Mouse (Mus musculus): Measurements from ENCODE around the gene Insl3.
"Not testable (repeated sequence)": the region's sequence is repeated elsewhere in the genome, so short reads cannot be mapped to it uniquely, and the experiment has no call there.

The Insl3 gene

DNA sequence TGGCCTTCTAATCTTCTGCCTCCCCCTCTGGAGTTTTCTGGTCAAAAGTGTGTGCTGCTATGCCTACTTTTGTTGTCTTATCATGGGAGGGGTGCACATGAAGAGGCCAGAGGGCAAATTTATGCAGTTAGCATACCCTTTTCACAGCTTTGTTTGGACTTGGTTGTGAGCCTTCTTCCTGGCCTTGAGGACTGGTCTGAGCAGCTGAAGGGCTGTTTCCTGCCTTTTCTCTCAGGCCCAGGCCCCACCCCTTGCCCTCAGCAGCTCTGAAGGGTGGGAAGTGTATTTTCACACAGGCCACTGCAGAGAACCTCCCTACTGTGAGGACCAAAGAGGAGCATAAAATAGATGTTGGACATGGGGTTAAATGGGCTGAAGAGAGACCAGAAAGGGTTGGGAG lies 11.5 kb upstream of the Insl3 start:
- no peak for DNase-seq (ENCODE audit: low read depth)

DNA sequence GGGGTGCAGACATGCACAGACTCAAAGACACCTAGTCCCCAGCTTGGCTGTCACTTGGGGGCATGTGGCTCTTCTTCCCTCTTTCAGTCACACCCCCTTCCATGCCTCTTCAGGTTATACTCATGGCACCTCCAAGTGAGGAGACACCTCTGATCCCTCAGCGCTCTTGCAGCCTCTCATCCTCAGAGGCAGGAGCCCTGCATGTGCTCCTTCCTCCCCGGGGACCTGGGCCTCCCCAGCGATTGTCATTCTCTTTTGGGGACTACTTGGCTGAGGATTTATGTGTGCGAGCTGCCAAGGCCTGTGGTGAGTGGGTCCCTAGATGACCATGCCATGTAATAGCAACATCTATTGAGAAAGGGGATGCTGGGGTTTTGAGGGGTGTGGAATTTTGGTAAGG lies 10.8 kb upstream of the Insl3 start:
- no peak for DNase-seq (ENCODE audit: low read depth)

DNA sequence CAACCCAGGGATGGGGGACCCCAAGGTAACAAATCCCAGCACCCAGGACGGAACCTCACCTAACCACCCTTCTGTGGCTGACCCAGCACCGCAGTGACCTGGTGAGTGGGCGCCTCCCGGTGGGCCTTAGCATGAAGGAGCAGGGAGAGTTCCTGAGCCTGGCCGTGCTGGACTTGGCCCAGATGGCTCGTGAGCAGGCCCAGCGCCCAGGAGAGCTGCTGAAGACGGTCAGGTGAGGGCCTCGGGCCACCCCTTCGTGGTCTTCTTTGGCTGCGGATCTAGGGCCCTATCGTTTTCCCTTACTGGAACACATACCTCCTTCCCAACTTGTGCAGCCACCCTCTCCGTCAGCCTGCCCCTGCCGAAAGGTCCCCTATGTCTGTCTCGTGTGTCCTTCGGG lies 9.9 kb upstream of the Insl3 start:
- no peak for DNase-seq (ENCODE audit: low read depth)

DNA sequence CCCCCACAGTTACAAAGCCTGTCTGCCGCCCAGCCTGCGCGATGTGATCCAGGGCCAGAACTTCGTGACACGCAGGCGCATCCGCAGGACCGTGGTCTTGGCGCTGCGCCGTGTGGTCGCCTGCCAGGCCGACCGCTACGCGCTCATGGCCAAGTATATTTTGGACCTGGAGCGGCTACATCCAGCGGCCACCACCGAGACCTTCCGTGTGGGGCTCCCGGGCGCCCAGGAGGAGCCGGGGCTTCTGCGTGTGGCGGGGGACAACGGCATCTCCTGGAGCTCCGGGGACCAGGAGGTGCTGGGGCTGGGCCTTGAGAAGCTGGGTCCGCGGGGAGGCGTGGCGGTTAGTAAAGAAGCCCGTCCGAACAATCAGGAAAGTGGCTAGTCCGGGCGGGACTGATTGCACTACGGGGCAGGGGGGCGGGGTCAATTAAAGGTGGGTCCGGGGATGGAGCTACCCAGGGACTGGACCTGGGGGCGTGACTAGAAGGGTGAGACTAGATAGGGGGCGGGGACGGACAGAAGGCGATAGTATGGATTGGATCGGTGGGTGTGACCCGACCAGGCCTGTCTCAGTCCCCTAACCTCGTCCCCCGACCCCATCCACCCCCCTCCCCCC lies 9.4 kb upstream of the Insl3 start:
- no peak for DNase-seq (ENCODE audit: low read depth)

DNA sequence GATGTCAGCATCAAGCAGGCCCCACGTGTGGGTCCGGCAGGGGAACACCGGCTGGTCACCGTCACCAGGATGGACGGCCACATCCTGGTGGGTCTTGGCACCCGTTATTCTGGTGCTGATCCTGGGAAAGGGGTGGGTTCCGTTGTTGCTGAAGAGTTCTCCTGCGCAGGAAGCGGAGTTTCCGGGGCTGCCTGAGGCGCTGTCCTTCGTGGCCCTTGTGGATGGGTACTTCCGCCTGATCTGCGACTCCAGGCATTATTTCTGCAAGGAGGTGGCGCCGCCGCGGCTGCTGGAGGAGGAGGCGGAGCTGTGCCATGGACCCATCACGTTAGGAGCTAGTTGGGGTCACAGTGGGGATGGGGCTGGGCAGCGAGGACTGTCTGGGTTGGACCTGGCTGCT lies 8.5 kb upstream of the Insl3 start:
- DNase-seq (ENCODE audit: low read depth), result no peak

DNA sequence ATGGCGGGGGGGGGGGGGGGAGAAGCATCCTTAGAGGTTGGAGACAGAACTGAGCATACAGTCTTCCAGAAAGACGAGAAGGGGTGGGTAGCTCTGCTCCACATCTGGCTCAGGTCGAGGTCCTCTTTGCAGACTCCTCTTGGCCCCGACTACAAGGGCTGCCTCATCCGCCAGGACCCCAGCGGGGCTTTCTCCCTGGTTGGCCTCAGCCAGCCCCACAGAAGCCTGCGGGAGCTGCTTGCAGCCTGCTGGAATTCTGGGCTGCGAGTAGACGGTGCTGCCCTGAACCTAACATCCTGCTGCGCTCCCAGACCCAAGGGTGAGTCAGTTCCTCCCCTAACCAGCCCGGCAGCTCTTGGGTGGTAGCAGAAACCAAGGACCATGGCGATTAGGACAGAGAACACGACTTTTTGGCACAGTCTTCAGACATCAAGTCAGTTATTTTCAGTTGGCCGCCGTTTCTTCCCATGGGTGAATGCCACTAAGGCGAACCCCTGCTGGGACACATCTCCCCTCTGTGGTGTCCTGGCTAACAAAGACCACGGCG lies 7.6 kb upstream of the Insl3 start:
- no peak for DNase-seq (ENCODE audit: low read depth)

DNA sequence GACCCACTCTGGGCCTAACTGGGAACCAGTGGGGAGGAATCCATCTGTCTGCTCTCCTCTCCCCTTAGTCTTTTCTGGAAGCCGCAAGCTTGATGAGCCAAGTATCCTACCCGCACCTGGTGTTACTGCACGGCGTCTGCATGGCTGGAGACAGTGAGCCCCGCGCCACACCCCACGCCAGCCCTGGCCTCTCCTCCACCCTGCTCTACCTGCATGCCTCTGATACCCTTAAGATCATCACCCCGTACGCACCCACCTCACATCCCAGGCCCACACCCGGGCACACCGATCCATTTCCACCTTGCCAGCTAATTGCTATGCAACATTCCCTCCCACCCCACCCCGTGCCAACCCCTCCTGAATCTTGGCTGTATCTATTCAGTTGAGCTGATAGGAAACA lies 6.2 kb upstream of the Insl3 start:
- no peak for DNase-seq (ENCODE audit: low read depth)

DNA sequence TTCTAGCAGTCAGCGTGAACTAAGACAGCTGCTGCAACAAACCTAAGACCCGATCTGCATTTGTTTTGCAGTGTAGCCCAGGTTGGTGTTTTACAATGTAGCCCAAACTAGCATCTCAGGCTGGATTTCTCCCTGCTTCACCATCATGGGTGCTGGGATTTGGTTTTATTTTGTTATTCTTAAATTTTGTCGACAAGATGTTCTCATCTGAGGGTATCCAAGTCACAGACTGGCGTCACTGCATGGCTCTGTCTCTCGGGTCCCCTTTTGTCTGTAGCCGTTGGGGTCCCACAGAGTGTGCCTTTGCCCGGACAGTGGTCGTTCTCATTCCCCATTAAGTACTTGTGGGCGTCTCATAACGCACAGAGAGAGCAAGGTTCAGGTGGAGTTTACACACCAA lies 4.3 kb upstream of the Insl3 start:
- no peak for DNase-seq (ENCODE audit: low read depth)

DNA sequence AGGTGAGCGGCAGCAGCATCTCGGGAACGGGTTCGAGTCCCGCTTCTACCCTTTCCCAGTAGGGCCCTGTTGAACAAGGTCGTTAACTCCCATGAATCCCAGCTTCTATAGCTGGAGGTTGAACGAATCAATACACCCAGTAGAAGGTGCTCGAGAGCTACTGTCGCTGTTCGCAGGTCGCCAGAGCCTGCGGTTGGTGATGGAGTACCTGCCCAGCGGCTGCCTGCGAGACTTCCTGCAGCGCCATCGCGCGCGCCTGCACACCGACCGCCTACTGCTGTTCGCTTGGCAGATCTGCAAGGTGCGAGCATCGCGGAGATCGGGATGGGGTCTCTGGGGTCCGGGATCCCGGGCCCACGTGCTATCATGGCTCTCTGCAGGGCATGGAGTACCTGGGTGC lies 3.4 kb upstream of the Insl3 start:
- DNase-seq (ENCODE audit: low read depth), result no peak

DNA sequence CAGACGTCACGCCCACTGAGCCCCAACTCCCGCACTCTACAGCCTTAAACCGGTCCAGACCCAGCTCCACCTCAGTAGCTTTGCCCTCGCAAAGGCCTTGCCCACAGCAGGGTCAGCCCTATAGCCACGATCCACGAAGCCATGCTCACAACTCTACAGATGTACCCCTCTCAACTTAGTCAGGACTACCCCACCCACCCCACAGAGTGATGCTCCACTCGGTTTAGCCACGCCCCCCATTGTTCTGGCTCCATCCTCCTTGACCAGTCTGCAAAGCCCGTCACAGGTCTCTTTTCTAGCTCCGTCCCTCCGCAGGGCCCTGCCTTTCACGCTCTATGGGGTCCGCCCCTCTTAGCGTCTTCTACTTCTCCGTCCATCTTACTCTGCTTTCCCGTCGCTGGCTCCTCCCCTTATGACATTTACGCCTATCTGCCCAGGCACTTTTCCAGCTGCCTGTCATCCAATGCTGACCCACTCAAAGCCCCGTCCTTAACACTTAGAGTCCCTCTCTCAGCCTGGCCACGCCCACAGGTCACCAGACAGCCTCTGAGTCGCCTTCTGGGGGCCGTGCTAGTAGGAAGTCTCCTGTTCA lies 2.8 kb upstream of the Insl3 start:
- DNase-seq (ENCODE audit: low read depth), result no peak

DNA sequence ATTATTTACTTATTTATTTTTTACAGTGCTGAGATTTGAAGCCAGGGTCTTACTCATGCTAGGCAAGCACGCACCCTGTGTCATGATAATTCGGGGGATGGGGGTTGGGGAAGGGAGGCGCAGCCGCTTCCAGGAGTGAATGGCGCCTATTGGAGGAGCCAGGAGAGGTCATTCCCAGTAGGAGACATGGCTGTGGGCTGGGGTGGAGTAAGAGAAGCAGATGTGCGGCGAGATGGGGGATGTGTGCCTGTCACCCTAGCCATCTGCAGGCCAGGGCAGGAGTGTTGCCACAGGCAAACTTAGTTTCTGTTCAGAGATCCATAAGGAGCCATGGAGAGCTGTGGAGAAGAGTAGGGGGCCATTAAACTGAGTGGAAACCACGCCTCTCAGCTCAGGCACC lies 1.4 kb upstream of the Insl3 start:
- DNase-seq (ENCODE audit: low read depth), result no peak

DNA sequence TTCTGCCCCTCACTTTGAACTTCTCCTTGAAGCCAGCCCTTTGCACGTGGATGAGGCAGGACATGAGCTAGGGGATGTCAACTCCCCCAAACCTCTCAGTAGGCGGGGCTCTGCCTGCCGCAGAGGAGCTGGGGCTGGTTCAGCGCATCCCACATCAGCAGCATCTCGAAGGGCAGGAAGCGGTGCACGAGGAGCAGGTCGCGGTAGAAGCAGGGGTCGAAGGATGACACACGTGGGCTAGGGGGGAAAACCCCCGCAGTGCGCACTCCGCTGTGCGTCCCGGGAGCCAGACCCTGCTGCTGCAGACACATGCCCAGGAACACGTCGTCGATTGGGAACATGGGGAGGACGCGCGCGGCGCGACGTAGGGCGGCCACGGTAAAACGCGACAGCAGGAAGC lies 3.5 kb downstream of the Insl3 start:
- no peak for DNase-seq (ENCODE audit: low read depth)

DNA sequence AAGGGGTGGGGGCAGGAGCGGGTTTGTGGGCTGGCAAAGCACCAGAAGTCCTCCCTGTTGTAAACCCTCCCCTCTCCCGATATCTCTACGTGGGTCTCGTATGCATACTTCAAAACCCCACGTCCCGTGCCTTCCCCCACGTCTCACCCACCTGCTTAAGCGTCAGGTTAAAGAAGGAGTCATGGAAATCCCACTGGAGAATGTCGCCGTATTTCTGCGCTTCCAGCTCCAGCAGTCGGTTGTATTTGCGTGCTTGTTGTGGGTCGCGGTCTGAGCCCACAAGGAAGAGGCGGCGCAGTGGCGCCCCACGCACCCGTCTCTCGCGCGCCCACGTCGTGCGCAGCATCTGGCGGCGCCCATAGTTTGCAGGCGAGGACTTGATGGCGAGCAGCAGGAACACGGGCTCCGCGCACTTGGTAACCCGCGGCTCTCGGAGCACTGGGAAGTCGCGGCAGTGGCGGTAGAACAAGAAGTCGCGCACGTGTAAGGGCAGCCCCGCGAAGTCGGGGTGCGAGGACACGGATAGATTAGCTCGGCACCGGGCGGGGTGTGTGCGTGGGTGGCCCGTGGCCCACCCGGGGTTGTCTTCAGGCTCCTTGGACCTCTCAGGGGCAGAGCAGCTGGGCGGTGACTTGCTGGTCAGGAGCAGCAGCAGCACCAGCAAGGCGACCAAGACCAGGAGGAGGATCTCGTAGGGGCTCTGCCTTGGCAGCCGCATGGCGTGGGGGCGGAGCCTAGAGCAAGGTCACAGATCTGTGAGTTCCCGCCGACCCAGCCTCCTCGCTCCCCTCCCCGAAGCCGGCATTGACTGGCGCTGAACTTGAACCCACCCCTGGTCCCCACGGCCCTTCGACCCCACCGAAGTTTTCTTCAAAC lies 4.4 kb downstream of the Insl3 start:
- no peak for DNase-seq (ENCODE audit: low read depth)

DNA sequence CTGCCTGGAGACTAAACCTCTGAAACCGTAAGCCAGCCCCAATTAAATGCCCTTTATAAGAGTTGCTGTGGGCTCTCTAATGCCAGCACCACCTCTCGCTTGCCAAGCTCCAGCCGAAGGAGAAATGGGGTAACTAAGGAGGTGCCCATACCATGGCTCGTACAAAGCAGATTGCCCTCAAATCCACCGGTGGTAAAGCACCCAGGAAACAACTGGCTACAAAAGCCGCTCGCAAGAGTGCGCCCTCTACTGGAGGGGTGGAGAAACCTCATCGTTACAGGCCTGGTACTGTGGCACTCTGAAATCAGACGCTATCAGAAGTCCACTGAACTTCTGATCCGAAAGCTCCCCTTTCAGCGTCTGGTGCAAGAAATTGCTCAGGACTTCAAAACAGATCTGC lies 6.4 kb downstream of the Insl3 start:
- not testable (repeated sequence) for DNase-seq (ENCODE audit: low read depth)

DNA sequence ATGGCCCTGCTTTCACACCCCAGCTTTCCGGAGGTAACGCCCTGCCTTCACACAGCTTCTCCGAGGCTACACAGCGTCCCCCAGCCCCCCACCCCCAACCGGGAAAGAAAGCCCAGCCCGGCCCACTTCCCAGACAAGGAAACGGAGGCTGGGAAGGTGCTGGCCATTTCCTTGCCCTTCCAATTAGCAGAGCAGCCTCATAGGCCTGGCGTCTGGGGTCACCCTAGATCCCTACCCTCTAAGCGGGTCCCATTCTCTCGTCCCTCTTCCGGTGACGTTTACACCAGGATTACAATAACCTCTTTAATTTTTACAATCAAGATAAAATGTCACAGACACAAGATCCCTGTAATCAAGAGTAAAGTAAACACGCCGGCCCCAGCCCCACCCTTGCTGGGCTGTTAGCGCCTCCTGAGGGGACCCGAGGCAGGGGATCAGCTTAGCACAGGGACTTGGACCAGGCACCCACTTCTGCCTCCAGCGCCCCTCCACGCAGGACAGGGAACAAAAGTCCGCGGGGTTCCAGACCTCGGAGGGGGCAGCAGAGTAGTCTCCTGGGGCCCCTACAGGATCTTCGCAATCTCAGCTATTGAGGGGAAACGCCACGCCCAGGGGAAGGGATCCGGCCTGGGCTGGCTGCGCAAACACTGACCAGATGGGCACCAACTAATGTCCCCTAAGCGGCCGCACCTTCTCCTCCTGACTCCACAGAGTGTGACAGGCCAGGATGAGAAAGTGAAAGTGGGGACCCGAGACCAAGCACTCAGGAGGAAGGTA lies 11.7 kb downstream of the Insl3 start:
- DNase-seq (ENCODE audit: low read depth), result no peak

DNA sequence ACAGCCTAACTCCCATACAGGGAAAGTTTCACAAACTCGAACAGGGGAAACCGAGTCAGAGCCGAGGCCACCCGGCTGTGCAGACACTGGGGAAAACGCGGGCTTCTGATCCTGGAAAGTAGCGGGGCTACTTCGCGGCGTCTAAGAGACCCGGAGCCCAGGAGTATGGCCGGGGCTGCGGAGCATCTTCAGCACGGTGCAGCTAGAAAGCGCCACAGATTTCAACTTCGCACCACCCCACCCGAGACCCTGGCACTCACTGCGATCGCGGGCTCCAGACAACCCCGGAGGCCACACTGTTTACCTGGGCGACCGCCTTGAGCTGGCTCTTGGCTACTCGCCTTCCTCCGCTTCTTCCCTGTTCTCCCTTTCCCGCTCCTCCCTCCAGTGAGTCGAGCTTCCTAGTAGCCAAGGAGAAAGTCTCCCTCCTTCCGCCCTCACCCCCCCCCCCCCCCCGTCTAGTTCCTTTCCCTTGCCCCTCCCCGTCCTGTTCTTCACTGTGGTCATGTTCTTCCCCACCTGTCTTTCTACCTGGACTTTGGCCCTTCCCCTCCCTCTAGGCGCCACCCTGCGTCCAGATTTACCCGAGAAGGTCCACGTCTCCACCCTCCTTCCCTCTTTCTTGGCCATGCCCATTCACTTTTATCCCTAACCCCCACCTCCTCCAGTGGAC lies 12.5 kb downstream of the Insl3 start, which contains the start of gene B3gnt3:
Gene B3gnt3 (minus strand): TSS at position 376 of the 673 bp plus-strand sequence.
- no peak for DNase-seq (ENCODE audit: low read depth)

DNA sequence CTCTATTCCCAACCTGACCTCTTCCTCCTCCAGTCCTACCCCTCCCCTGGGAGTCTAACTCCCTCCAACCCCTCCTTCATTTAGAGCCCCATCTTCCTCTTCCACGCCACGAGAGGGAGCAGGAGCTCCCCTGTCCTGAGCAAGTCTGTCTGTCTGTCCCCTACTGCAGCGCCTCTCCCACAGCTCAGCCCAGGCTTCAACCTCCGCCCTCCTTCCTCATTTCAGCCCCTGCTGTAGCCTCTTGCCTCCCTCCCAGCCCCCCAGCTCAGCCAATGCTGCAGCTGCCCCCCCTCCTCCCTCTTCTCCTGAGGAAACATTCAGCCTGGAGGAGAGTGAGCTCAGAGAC lies 13.0 kb downstream of the Insl3 start:
- DNase-seq (ENCODE audit: low read depth), result peak; percentile 37

DNA sequence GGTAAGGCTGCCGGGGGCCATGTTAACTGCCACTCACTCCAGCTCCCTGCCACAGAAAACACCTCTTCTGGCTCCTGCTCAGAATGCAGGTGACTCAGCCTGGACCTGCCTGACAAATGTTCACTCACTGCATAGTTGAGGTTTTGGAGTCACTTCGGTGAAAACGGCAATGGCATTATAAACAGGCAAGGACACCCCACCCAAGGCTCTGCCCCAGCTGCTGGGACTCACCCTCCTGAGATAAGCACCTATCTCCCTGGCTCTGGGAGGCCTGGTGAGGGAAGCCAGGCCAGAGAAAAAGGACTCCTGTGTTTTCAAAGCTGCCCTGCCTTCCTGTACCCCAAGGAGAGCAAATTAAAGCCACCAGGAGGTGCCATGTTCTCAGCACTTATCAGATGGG lies 13.9 kb downstream of the Insl3 start:
- no peak for DNase-seq (ENCODE audit: low read depth)

DNA sequence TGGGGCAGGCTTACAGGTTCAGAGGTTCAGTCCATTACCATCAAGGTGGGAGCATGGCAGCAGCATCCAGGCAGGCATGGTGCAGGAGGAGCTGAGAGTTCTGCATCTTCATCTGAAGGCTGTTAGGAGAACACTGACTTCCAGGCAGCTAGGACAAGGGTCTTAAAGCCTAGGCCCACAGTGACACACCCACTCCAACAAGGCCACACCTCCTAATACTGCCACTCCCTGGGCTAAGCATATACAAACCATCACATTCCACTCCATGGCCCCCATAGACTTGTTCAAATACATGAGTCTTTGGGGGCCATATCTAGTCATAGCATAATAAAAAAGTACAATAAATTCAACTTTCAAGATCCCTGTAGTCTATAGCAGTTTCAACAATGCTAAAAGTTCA lies 14.4 kb downstream of the Insl3 start:
- DNase-seq (ENCODE audit: low read depth), result not testable (repeated sequence)

DNA sequence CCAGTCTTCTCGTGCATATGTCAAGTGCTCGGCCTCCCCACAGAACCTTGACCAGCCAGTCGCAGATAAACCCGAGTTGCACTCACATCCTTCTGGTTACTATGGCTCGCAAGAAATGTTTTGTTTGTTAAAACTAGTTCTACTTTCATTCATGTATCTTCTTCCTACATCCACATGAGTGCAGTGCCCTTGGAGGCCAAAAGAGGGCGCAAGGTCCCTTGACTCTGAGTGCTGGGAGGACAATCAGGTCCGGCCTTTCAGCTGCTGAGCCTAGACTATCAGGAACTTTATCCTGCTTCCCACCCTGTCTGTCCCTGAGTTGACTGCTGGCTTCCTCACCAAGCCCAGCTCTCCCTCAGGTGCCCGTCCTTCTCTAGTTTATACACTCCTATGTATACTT lies 18.9 kb downstream of the Insl3 start:
- peak; percentile 75 for DNase-seq (ENCODE audit: low read depth)

DNA sequence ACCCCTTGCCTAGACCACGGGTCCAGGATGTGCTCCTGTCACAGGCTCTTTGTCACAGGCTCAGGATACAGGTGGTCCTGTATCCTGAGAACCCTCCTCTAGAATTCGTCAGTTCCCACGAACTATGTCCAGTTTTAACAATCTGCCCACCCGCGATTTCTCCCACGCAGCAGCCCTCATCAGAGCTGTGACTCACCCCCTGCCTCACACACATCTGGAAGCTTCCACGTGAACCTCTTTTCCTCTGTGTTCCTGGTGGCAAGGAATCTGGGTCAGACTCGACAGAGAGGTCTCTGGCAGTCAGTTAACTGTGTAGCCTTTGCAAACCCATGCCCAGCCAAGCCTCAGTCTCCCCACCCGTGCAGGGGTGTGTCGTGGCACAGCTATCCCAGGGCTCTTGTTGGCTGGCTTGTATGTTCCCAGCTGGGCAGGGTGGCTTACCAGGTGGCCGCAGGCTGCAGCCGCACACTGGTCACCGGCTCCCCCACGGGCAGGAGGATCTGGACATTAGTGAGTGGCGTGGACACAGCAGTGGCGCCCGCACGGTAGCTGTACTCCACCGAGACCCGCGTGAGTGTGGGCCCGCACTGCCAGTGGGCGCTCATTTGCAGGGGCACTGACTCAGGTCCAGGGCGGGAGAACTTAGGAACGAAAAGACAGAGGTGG lies 20.3 kb downstream of the Insl3 start:
- no peak for DNase-seq (ENCODE audit: low read depth)
